Mouse (Mus musculus): ENCODE results near the gene Tpm1.

DNA sequence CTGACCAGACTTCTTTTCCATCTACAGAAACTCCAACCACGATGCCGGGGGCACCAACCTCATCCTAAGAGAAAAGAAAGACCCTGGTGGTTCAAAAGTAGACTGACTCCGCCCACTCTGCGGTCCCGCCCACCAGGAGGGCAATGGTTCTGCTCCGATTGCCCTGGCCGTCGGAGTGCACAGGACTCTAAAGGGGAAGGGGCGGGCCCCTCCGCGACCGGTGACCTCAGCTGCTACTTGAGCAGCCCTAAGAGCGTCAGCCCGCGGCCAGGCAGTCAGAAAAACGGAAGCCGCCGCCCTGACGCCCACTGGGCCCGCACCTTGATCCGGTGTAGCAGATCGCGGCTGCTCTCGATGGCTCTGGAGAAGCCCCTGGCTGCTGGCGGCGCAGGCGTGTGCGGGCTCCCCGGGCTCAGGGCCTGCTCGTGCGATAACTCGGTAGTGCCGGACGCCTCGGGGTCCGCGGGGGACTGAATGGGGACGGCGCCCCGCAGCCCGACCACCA is 74.4 kb downstream of the Tpm1 start:
- TF ChIP-seq HCFC1 (IDR thresholded peaks at IDR 0.05; ENCODE audit: borderline replicate concordance, insufficient read depth, low read length) (no peak), CHD2 (IDR thresholded peaks at IDR 0.05; ENCODE audit: low read depth, low read length) (no peak)
